Comparison of ENCODE assay signal across 9 mouse cellular contexts in genomic region chr5:71095180-71095579, GRCm38 (mm10). TPM values are rescaled to one million over a fixed set of nuclear protein-coding genes. Genes with fewer than 3 reads are reported as not detected.
DNase-seq lines count a peak whose midpoint lies in the region; ATAC-seq and TF ChIP-seq lines count a peak whose summit lies in the region.
"Had no signal": no experiment of that assay in that cellular context is flagged by ENCODE, and none has a peak within 500 bp of the region (broad histone marks: within the 10 kb centered on the region; RNA-seq: fewer than 3 reads in every experiment).

No protein-coding gene starts in this region.

- H3K36me3 ChIP-seq in embryonic facial prominence, embryonic 10.5 days (replicated peaks): no peaks in the 10 kb centered on the region
- H3K36me3 ChIP-seq in hindbrain, postnatal 0 days (ENCODE audit: insufficient read depth, low read length): no peaks in the 10 kb centered on the region
- no peaks in the 10 kb centered on the region for H3K36me3 ChIP-seq in limb, embryonic 12.5 days

- peak overlapping the region; percentile 80 for H3K4me3 ChIP-seq in embryonic facial prominence, embryonic 10.5 days
- peak overlapping the region; percentile 80 for H3K4me3 ChIP-seq in hindbrain, postnatal 0 days (ENCODE audit: low read length)
- peak overlapping the region; percentile 66 for H3K4me3 ChIP-seq in limb, embryonic 12.5 days (replicated peaks)

- WGBS in embryonic facial prominence, embryonic 10.5 days: under 1% methylated on average over 19 of the region's 19 CpGs
- 0% methylated on average over 19 of the region's 19 CpGs for WGBS in hindbrain, postnatal 0 days
- under 1% methylated on average over 19 of the region's 19 CpGs for WGBS in limb, embryonic 12.5 days

- H3K4me1 ChIP-seq in embryonic facial prominence, embryonic 10.5 days: peaks cover 3% of the 10 kb centered on the region; the same call in 1 of the 2 replicates
- no peaks in the 10 kb centered on the region for H3K4me1 ChIP-seq in hindbrain, postnatal 0 days (ENCODE audit: insufficient read depth, low read length)
- H3K4me1 ChIP-seq in limb, embryonic 12.5 days (replicated peaks): 0 out of 2 replicates have a peak, but pooled peaks cover 8% of the 10 kb centered on the region

- H3K9ac ChIP-seq in hindbrain, postnatal 0 days (replicated peaks; ENCODE audit: low read length): peak overlapping the region; percentile 76
- peak overlapping the region; percentile 63; the same call in 1 of the 2 replicates for H3K9ac ChIP-seq in limb, embryonic 12.5 days (replicated peaks)

- H3K9me3 ChIP-seq in embryonic facial prominence, embryonic 10.5 days: no peaks in the 10 kb centered on the region
- no peaks in the 10 kb centered on the region for H3K9me3 ChIP-seq in hindbrain, postnatal 0 days (ENCODE audit: low read length)
- H3K9me3 ChIP-seq in limb, embryonic 12.5 days: no peaks in the 10 kb centered on the region

- H3K4me2 ChIP-seq in hindbrain, postnatal 0 days (ENCODE audit: low read depth, low read length): peak overlapping the region; percentile 79
- H3K4me2 ChIP-seq in limb, embryonic 12.5 days: peak overlapping the region; percentile 97

- intact Hi-C loops in gastrocnemius, postnatal 14 days (cut with DNase I; ENCODE audit: low total_unique reads): no loop called here

- ATAC-seq in hindbrain, postnatal 0 days: peak; percentile 49
- ATAC-seq in limb, embryonic 12.5 days (ENCODE audit: insufficient number of reproducible peaks, insufficient read depth, low FRiP score, low TSS enrichment, low read depth): peak; percentile 58; the same call in 1 of the 2 replicates

- peak; percentile 49 to 70 for DNase-seq in left cerebral cortex, adult 18-20 months (ENCODE audit: low spot score in 2 of 2)
- no peak for DNase-seq in left cerebral cortex, adult 11 months (ENCODE audit: low spot score)
- peak; percentile 62 for DNase-seq in embryonic facial prominence, embryonic 10.5 days (ENCODE audit: low spot score)
- DNase-seq in hindbrain, postnatal 0 days (ENCODE audit: low spot score): peak; percentile 79
- peak; percentile 77 for DNase-seq in right cerebral cortex, adult 18-20 months
- no peak for DNase-seq in gastrocnemius, postnatal 14 days
- no peak for DNase-seq in spleen, postnatal 4 days (ENCODE audit: low spot score in 2 of 2)

- H3K27me3 ChIP-seq in embryonic facial prominence, embryonic 10.5 days (replicated peaks; ENCODE audit: low read depth, poor library complexity, severe bottlenecking): peaks cover 39% of the 10 kb centered on the region
- H3K27me3 ChIP-seq in hindbrain, postnatal 0 days (ENCODE audit: insufficient read depth, low read length): no peaks in the 10 kb centered on the region
- H3K27me3 ChIP-seq in limb, embryonic 12.5 days: peaks cover 18% of the 10 kb centered on the region

- H3K27ac ChIP-seq in embryonic facial prominence, embryonic 10.5 days (replicated peaks): no peak overlapping the region
- peak overlapping the region; percentile 94 for H3K27ac ChIP-seq in hindbrain, postnatal 0 days
- no peak overlapping the region for H3K27ac ChIP-seq in limb, embryonic 12.5 days

- TF ChIP-seq CTCF in hindbrain, postnatal 0 days (IDR thresholded peaks at IDR 0.05; ENCODE audit: low read depth): no peak

RNA-seq across cellular contexts. Expression of gene Gabra2, which starts 0.5 kb away (rescaled TPM):
- 10 to 100 TPM; 78.7 to 90.5 TPM for total RNA-seq in left cerebral cortex, adult 18-20 months (2021)
- polyA plus RNA-seq in embryonic facial prominence, embryonic 10.5 days (2016; fragmentation: Nextera tagmentation; extraction: Ambion mirVana): 0.84 and 0.93 TPM in 2 replicates
- 18.3 and 21.6 TPM in 2 replicates for total RNA-seq in hindbrain, postnatal 0 days (2014; rRNA removed)
- polyA plus RNA-seq in hindbrain, postnatal 0 days (2015; fragmentation: Nextera tagmentation; extraction: Ambion mirVana): 57.4 and 61.7 TPM in 2 replicates
- polyA plus RNA-seq in limb, embryonic 12.5 days (2016; fragmentation: Nextera tagmentation; extraction: Ambion mirVana): 0.93 and 1.1 TPM in 2 replicates
- under 1 TPM; 0.20 to 0.41 TPM for total RNA-seq in gastrocnemius, postnatal 14 days (2021)
- total RNA-seq: neutrophil, adult 5-6 weeks had no signal

Comparison
In these comparisons a context has a peak if more than half of its experiments do, and no peak if none do; other contexts are left out.
1. DNase-seq: peak in left cerebral cortex, adult 18-20 months (2 of 2), embryonic facial prominence, embryonic 10.5 days (single experiment), hindbrain, postnatal 0 days (single experiment) and right cerebral cortex, adult 18-20 months (single experiment); none in left cerebral cortex, adult 11 months (single experiment), gastrocnemius, postnatal 14 days (single experiment) and spleen, postnatal 4 days (0 of 2).
2. RNA of gene Gabra2, which starts 0.5 kb away (total RNA-seq): 78.7 to 90.5 TPM in left cerebral cortex, adult 18-20 months and 18.3 to 21.6 TPM in hindbrain, postnatal 0 days; 0.20 to 0.41 TPM in gastrocnemius, postnatal 14 days; every median in the first group is over 10 times any median in the second.
3. Peak in every context shown above with its lines, with median percentiles within 50 percentile points of each other: H3K4me3 ChIP-seq.